Mouse (Mus musculus) monocyte, adult 2 months (primary cell): ENCODE data around the gene Elf1.

ENCODE experiments used
- DNase-seq, 2 experiments: peaks; one replicate each; pipeline ENCODE4 v3.0.0; 2022; ENCODE audit warnings: low spot score in 2 of 2, low read depth in 1 of 2

Gene Elf1

GRCm38 (mm10) chr14:79489150-79489549, 8.2 kb downstream of the Elf1 start:
- no peak for DNase-seq

GRCm38 (mm10) chr14:79490246-79490645, 9.3 kb downstream of the Elf1 start:
- DNase-seq, result no peak

- no peak for DNase-seq
These were observed 13.4 kb downstream of the Elf1 start for GRCm38 (mm10) chr14:79494349-79494748.

- DNase-seq, result no peak
These were observed 18.3 kb downstream of the Elf1 start for GRCm38 (mm10) chr14:79499326-79499725.

GRCm38 (mm10) chr14:79500756-79501155, 19.8 kb downstream of the Elf1 start:
- DNase-seq, result no peak

- no peak for DNase-seq
These were observed 22.5 kb downstream of the Elf1 start for GRCm38 (mm10) chr14:79503371-79504075.

GRCm38 (mm10) chr14:79504246-79505006, 23.4 kb downstream of the Elf1 start:
- DNase-seq, result no peak

GRCm38 (mm10) chr14:79506207-79506606, 25.2 kb downstream of the Elf1 start:
- no peak for DNase-seq

- no peak for DNase-seq
These were observed 26.9 kb downstream of the Elf1 start for GRCm38 (mm10) chr14:79507846-79508245.

GRCm38 (mm10) chr14:79508662-79509305, 27.8 kb downstream of the Elf1 start:
- no peak for DNase-seq

GRCm38 (mm10) chr14:79511521-79511920, 30.5 kb downstream of the Elf1 start:
- DNase-seq, result no peak

- no peak for DNase-seq
These were observed 33.0 kb downstream of the Elf1 start for GRCm38 (mm10) chr14:79513951-79514350.

GRCm38 (mm10) chr14:79515100-79515499, 34.1 kb downstream of the Elf1 start:
- no peak for DNase-seq

GRCm38 (mm10) chr14:79515511-79516242, 34.7 kb downstream of the Elf1 start:
- DNase-seq, result peak; percentile 47 to 63

- DNase-seq, result no peak
These were observed 35.2 kb downstream of the Elf1 start for GRCm38 (mm10) chr14:79516243-79516610.

- DNase-seq, result no peak
These were observed 35.8 kb downstream of the Elf1 start for GRCm38 (mm10) chr14:79516751-79517150.

- no peak for DNase-seq
These were observed 36.3 kb downstream of the Elf1 start for GRCm38 (mm10) chr14:79517185-79517740.

- DNase-seq, result no peak
These were observed 37.1 kb downstream of the Elf1 start for GRCm38 (mm10) chr14:79518123-79518522.

- DNase-seq, result no peak
These were observed 38.0 kb downstream of the Elf1 start for GRCm38 (mm10) chr14:79518761-79519662.

- DNase-seq, result no peak
These were observed 38.6 kb downstream of the Elf1 start for GRCm38 (mm10) chr14:79519663-79519975.
